Mouse (Mus musculus) spleen, adult 18-20 months (tissue): ENCODE results near the gene Fyttd1.

Source experiments
- DNase-seq, 2 experiments: peaks; one replicate each; pipeline ENCODE4 v3.0.0; 2022; ENCODE audit warnings: mixed read lengths in 2 of 2

Gene Fyttd1

GRCm38 (mm10) chr16:32945379-32945778 lies 68.1 kb downstream of the Fyttd1 start:
- DNase-seq, result no peak

- DNase-seq, result no peak
Observed at GRCm38 (mm10) chr16:32948016-32948415, 70.7 kb downstream of the Fyttd1 start.

DNA sequence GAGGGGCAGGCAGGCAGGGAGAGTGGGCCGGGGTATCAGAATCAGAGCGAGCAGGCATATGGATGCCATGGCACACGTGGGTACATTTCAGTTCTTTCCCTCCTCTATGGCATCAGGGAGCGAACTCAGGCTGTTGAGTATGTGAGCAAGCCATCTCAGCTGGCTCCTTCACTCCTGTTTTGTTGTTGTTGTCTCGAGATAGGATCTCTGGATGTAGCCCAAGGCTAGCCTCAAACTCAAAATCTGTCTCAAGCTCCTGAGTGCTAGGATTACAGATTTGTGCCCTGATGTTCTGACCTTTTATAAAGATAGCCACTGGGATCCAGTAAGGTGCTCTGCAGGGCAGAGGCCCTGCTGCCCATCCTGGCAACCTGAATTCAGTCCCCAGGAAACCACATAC lies 71.4 kb downstream of the Fyttd1 start:
- DNase-seq, result no peak

DNA sequence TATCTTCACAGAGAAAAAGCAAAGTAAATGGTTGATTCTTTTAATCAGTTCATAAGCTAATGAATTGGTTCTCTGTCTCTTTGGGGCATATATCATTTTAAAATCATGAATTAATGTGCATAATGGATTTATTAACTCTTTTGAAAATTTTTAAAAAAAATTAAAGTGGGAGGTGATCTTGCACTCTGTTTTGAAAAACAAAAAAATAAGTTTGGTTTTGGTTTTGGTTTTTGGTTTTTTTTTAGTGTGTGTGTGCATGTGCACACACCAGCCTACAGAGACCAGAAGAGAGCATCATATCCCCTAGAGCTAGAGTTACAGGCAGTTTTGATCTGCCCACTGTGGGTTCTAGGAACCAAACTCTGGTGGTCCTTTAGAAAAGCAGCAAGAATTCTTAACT lies 72.0 kb downstream of the Fyttd1 start:
- DNase-seq, result no peak

- no peak for DNase-seq
Observed at GRCm38 (mm10) chr16:32951074-32951473, 73.8 kb downstream of the Fyttd1 start.

- DNase-seq, result no peak
Observed at GRCm38 (mm10) chr16:32953806-32954205, 76.5 kb downstream of the Fyttd1 start.

DNA sequence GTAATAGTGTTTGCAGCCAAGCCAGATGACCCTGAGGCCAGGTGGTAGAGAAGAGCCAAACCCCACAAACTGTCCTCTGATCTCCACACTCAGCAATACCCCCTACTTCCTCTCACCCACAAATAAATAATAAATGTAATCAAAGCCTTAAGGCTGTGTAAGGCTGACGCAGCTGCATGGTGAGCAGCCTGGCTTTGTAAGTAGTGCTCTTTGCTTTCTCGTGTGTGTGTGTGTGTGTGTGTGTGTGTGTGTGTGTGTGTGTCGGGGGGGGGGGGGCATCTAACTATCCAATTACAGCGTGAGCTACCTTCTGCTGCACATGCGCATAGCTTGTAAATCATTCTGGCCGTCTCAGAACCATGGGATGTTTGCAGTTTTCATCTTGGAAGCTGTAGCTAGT lies 77.0 kb downstream of the Fyttd1 start:
- DNase-seq, result no peak

DNA sequence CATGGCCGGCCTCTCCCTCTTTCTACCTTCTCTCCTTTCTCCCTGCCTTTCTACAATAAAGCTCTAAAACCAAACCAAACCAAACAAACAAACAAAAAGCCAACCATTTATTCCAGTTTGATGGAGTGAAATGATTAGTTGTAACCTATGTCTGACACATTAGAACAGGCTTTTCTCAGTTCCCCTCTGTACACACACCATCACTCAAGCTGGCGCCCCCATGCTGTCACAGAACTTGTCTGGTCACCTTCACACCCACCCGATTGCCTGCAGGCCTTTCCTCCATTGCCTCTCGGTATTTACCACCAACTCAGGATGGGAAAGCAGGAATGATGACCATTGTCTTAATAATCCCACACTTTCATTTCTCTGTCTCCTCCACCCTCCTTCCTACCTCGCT lies 79.6 kb downstream of the Fyttd1 start:
- DNase-seq, result no peak
